Mouse (Mus musculus): ENCODE measurements around the gene Pla1a.

The Pla1a gene

DNA sequence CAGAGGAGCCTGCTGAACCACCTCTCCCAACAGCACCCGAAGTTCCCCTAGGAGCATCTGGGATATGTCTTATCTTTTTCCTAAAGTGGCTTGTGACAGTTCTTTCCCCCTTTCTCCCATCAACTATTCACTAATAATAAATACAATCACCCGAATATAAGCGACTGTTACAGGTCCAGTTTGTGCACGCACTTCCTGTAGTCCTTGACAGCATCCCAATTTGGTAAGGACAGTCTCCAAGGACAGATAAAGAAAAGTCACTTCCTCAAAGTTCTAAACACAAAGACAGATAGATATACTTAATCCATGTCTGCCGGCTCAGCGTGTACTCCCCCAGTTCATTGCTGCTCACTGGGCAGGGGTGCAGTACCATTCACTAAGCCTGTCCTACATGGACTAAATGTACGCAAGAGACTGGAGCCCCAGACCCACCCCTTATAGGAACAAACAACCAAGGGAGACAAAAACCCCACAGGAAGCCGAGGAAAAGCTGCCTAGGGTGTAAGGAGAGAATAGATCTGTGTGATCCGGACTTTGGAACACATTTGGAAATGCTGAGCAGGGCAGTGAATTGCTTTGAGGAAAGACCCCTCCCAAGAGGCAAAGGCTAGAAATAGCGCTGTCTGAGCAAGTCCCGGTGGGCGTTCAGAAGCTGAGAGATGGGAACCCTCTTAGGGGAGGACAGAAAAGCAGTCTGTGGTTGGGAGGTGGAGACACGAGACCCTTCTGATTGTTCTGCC lies 1.3 kb downstream of the Pla1a start:
- no peak for DNase-seq

DNA sequence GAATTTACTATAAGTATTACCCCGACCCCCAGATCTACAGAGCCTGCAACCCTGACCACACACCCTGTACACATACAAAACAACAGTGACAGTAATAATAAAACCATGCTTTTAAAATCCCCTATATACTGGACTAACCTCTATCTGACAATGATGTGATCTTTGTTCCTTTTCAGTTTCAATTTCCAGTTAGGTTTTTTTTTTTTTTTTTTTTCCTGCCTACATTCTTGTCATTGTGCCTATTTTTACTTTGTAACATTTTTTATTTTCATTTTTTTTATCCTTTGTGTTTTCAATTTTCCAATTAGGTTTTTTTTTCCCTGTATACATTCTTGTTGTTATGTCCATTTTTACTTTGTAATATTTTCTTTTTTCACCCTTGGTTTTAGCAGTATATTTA lies 7.1 kb downstream of the Pla1a start:
- no peak for DNase-seq

DNA sequence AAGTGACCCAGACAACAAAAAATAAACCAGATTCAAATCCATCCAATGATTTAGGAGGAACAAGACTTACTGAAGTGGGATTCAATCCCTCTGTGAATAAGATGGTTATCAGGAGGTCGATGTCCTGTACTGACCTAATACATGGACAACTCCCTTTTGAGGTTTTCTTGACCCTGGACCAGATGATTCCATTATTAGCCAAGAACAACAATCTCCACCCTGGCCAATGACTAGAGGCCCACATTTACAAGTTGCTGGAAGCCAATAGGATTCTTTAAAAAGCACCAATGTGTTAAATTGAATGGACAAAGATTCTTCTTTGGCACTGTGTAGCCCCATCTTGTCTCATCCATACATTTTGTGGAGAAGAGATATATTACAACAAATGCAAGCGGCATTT lies 7.6 kb downstream of the Pla1a start:
- no peak for DNase-seq

DNA sequence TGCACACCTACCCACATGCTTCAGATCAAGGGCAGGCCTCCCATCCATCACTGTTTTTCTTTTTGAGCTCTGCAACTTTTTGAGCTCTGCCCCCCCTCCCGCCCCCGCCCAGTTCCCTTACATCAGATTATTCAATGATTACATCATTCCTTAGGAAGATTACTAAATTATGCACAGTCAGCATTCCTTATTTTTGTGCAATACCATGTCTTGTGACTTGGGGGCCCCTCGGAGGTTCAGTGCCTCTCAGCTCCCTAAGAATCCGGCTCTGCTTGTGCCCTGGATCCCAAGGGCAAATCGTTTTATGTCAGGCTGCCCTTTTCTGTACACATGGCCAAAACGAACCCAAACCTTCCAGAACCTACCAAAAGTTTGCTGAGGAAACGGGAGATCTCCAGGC lies 18.0 kb downstream of the Pla1a start:
- no peak for DNase-seq

DNA sequence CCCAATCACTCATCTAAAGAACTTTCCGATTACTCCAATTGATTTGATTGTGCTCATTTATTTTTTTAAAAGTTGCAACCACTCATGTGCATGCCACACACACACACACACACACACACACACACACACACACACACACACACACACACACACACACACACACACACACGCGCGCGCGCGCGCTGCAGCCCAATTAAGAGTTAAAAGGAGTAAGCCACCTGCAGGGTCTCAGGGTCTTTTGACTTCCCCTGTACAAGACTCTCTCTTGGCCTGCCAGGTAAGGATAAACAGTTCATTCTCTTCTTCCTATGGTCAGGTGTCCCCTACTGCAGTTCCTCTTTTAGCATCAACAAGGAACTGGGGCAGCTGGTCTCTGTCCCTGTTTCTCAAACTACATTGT lies 24.5 kb downstream of the Pla1a start:
- DNase-seq, result no peak

DNA sequence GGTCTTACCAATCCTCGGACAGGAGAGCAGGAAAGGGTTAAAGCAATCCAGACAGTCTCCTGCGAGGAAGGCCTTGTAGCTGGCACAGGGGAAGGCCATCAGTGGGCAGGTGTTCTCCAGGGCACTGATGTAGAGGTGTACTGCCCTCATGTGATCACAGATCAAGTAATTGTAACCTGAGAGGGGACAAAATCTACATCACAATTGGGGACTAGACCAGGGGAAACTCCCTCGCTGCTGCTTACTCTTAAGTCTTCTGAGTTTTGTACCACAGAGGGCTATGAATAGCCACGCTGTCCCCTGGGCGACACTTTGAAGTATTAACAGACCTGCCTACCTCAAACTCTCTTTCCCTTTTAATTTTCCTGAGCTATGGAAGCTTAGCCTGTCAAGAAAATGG lies 25.4 kb downstream of the Pla1a start:
- no peak for DNase-seq

DNA sequence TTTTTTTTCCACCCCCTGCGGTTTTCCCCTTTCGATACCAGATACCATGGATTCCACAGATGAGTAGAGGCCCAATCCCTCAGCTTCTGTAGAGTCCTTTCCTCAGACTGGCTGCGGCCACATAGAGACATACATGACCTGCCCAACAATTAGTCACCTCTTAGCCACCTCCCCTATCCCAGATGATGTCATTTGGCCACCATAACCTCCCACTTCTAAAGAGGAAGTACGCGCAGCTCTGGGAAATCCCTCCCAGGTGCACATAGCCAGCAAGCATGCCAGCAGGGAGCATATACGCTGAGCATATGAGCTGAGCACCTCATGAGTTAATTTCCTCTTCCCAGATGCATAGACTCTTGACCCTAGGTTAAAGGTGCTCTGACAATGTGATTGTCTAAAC lies 26.2 kb downstream of the Pla1a start:
- DNase-seq, result no peak

DNA sequence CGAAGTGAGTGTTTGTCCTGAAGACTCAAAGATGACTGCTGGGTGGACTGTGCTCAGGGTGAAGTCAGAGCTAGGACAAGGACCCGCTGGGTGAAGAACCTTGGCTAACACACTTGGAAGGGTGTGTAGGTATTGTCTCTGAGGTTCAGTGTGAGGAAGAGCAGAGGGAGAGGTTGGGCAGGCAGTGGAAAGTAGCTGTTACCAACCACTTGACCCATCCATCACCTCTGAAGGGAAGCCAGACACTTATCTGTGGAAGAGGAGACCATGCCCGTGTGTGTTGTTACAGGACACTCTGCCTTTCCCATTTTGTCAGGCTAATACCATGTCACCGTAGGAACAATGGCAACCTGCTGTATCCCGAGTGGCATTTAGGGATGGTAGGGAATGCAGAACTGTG lies 26.7 kb downstream of the Pla1a start:
- DNase-seq, result no peak

DNA sequence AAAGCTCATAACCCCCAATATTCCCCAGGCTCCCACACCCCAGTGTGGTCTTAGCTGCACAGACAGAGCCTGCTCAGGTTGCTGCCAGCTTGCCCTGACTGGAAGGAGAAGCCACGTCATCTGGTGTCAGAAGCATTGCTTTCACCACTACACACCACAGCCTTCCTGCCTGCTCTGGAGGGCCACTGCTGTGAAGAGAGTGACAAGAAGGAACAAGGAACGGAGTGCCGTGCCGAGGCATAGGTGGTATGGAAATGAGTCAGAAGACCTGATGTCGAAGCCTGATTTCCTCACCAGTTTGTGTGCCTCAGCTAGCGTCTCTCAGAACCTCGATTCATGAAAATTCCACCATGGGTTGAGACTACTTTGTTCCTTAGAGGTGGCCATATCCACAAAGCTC lies 29.3 kb downstream of the Pla1a start:
- DNase-seq, result peak; percentile 14 to 27

DNA sequence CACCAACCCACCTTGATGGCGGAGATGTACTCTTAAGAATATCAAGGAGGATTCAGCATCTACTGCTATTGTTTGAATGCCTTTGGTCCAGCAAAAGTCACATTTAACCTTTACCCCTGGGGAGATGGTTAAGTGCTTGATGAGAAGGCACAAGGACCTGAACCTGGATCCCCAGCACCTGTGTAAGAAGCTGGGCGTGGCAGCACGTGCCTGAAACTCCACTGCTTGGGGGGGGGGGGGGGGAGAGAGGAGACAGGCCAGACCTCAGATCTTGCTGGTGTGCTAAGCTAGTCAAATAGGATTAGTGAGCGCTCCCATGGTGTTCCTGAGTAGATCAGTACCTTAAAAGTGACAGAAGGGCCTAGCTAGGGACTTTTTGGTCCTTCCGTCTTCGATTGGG lies 31.5 kb downstream of the Pla1a start:
- DNase-seq, result no peak

DNA sequence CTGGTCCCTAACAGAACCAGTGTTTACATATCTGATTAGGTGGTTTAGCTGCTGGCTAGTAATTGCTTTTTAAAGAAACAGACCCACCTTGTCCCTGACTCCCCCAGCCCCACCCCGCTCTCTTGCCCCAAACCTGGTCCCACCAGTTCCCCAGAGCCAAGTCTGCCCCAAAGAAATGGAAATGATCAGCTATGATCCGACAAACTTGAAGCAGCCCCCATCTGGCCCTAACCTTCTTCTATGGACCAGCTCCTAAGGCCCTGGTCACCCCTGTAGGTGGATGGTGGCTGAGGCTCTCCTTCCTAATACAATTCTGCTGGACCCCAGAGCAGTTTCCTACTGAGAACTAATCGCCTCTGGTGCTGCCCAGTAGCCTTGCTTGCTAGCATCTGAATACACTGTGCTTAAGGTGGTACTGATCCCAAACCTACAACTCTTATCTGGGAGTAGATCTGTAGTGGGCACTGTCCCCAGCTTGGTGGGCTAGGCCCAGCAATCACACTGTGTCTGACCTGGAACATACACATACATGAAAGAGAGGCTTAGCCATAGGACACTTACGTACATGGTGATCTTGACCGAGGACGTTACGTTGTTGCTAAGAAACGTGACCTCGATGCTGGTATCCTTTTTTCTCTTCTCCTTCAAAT lies 32.5 kb downstream of the Pla1a start:
- no peak for DNase-seq

DNA sequence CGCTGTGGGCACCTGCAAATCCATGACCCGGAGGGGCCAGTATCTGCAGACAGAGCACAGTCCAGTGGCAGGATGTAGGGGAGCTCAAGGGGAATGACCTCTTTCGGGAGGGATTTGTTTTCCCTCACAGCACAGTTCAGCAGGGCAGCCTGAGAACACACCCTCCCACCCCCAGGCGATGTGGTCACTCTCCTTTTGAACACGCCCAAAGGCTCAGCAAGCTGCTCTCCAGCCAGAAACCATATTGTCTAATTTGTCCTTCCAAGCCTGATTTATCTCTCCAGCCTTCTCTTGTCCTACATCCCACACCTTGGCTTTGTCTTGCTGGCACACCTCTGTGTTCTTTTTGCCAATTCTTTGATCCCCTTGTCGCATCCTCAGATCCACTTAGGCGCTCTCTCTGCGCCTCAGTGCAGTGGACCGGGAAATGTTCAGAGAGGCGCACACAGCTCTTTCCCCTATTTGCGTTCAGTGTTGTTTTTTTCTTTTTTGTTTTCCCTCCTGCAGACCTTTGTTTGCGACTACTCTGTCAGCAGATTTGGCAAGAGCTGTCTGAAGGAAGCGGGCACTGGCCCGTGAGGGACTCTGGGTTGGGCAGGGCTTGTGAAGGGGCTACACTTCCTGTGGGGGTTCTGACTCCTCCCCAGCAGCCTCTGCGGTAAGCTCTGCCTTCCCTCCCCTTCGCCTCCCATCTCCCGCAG lies 33.3 kb downstream of the Pla1a start:
- peak; percentile 43 to 53 for DNase-seq

DNA sequence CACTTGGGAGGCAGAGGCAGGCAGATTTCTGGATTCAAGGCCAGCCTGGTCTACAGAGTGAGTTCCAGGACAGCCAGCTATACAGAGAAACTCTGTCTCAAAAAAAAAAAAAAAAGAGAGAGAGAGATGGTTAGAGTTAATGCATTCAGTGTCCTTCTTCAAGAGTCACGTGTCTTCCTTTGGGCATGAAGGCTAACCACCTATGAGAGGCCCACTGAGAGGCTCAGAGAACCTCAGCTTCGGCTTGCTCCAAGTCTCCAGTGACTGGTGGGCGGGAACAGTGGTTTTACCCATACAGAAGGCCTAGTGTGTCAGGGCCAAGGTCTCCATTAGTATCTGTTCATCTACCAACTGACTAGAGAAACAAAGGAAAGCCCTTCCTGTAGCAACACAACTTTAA lies 33.9 kb downstream of the Pla1a start:
- DNase-seq, result no peak

DNA sequence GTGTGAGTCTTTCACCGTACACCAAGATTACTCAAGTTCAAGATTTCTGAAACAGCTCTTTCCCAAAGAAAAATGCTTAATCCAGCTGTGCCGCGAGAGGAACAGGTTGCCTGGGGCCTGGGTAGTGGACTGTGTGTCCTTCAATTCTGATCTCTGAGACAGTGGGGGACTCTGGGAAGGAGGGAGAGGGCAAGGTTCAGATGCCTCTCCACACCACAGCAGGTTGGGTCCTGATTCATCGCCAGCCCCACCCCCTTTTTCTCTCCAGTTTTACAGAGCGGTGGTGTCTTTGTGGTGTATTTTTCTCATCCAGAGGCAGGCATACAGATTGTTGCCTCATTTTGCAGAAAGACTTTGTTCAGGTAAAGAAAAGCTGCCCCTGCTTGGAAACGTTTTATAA lies 34.7 kb downstream of the Pla1a start:
- DNase-seq, result no peak

DNA sequence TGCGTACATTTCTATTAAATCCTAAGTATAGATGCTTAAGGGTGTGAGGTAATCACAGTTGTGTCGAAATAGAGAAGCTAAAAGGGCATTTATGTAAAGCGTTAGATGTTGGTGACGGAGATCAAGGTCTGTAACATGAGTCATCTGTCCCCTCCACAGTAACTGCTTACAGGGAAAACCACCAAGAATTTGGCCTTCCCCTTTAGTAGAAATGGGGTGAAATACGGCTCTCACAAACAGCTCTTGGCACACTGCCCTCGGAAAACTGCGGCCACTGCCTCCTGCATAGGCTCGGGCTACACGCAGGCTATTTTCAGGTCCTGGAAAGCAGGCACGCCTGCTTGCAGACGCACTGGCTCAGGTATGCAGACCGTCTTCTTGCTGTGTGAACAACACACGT lies 36.8 kb downstream of the Pla1a start:
- no peak for DNase-seq

DNA sequence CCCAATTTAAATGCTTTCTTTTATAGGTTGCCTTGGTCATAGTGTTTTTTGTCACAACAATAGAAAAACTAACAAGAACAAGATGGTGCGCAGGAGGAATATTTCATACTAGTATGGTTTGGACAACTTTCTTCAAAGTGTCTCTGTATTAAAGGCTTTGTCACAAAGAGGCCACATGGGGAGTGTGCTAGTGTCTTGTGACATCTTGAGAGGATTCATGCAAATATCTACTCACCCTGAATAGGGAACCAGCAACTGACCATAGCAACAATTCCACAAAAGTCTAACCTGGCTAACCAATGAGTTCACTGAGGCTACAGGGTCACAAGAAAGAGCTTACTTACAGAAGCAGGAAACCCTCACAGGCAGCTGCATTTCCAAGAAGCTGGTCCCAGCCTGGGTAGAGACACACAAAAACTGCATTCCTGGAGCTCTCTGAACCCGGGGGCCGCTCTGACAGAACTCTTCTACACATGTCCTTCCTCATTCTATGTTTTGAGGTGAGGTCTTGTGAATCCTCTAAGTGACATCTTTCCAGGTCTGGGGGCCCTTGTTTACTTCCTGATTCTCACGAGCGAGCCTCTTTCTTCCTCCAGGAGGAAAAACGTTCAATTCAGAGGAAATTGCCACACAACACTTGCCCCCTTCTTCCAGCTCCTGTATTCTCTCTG lies 37.8 kb downstream of the Pla1a start:
- DNase-seq, result no peak

DNA sequence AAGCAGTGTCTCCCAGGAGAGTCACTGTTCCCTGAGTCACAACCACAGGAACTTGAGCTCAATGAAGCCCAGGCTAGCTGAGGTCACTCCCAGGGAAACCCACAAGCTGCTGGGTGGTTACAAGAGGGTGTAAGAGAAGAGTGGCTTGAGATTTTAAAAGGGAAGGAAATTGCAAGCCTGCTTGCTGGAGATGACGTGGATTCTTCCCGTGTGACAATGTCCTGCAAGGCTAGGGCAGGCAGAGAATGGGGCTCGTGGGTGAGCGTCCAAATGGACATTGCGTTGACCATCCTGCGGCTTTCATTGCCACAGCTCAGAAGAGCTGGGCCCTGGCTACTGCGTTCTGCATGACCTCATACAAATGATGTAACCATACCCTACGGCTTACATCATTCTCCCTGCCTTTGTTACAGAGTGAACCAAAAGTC lies 38.7 kb downstream of the Pla1a start:
- DNase-seq, result no peak

DNA sequence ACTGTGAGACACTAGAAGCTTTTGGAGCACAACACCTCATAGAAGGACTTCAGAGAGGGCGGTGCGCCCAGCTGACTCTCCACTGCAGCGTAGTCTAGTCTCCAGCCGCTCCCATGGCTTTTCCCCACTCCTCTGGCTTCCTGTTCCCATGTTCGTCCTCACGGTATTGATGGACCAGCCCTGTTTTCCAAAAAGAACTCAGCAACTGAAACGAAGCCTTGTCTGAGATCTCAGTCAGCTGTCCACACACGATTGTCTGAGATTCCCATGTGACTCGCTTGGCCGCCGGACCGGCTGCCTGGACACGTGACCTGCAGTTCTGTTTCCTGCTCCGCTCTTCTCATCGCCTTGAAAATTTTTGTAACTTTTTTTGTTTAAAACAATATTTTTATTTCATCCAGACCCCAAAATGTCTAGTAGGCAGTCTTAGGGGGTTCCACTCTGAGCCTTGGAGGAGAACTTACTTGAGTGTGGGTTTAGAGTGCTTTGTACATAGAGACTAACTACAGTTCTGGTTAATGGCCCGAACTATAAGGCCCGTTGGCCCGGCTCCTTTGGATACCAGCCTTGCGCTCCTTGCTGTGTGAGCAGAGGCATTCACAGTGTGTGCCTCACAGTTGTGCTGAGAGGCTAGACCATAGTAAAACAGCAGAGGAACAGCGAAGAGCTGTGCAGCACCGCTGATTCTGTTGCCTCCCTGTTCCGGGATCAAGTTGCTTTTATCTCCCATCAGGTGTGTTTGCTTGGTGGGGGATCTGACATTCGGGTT lies 40.6 kb downstream of the Pla1a start:
- DNase-seq, result no peak

DNA sequence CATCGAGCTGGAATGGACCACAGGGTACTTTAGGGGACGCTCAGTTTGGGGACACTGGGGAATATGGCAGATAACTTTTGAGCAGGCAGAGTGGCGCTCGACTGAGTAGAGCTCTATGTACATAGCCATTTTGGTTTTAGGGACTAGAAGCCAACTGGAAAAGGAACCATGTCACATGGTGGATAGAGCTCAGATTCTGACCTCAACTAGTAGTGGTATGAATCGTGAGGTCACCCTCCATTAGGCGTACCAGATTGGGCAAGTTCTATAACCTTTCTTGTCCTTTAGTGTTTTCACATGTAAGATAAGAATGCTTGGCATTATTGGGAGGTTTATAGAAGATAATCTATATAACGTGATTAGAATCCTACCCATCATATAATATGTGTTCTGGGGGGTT lies 42.6 kb downstream of the Pla1a start:
- DNase-seq, result no peak

DNA sequence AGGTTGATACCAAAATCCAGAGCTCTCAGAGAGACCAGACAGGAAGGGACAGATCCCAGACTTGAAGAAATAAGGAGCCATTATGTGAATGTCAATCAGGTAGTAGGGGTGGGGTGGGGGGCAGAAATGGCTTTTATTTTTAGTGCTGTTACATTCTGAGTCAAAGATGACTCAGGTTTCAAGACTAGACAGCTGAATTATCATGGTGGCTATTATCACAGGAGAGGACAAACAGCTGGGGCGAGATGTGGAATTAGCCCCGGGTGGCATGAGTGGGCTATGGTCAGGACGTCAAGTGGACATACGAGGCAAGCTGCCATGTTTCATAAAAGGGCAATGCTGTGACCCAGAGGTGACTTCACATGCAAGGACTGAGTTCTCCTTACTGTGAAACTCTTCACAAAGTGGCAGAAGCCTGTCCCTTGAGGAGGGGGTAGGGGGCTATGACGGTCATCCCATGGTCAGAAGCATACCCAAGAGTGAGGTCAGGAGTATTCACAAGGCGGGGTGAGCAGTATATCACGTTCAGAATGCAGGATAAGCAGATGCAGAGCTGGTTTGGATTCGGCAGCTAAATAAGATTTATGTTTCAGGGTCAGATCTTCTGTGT lies 43.6 kb downstream of the Pla1a start:
- no peak for DNase-seq

DNA sequence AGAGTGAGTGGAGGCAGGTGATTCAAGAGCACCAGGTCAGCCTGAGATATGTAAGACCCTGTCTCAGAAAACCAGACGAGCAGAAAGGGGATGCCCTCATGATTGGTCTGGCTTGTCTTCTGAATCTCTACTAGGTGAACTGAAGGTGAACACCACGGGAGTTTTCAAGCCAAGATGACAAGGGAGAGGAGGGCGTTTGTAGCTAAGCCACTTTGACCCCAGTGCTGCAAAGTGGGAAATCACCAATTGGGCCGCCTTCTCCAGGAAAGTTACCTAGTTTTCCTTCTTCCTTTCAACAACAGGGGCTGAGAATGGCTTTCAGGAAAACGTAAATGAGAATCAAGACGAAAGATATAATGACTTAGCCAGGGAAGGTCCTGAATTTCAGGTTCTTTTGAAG lies 44.2 kb downstream of the Pla1a start:
- no peak for DNase-seq

DNA sequence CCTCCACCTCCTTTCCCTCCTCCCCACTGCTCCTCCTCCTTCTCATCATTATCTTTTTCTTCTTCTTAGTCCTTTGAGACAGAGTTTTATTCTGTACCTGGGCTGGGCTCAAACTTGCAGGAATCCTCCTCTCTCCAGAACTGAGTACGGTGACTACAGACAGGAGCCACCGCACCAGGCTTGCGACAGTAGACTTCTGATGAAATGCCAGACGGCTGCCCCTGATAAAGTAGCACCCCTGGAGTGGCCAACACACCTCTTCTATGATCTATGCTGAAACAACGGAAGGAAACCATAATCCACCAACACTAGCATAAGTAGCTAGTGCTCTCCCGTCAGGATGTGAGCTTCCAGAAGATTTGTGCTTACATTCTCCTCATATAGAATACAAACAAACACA lies 45.6 kb downstream of the Pla1a start:
- DNase-seq, result no peak

Data from thymus, adult 18-20 months (tissue).